Mouse (Mus musculus): ENCODE data around the gene Metap1.

DNA sequence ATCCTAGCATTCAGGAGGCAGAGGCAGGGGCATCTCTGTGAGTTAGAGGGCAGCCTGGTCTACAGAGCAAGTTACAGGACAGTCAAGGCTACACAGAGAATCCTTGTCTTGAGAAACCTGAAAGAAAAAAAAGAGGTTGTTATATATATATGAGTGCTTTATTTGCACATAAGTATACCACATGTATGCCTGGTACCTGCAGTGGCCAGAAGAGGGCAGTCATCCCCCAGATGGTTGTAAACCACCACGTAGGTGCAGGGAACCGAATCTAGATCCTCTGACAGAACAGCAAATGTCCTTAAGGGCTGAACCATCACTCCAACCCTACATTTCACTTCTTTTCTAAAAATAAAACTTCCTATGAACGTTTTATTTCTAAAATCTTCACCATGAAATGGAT lies 28.6 kb upstream of the Metap1 start:
- TF ChIP-seq POLR2A (IDR thresholded peaks at IDR 0.05; ENCODE audit: borderline replicate concordance, extremely low read depth, insufficient read depth, insufficient read length, poor library complexity, severe bottlenecking): no peak
- TF ChIP-seq CTCF (IDR thresholded peaks at IDR 0.05; ENCODE audit: borderline replicate concordance, extremely low read depth, insufficient read depth, insufficient read length): peak; percentile 7; the same call in 1 of the 2 replicates

Data from brain, embryonic 14.5 days (tissue).